Mouse (Mus musculus): ENCODE data around the gene Tspan9. TPM values are rescaled to one million over a fixed set of nuclear protein-coding genes. Genes with fewer than 3 reads are reported as not detected.
A peak's percentile ranks its signal among the peaks of the same experiment; 100 is the strongest.

Tspan9 gene
- polyA plus RNA-seq, 1 experiment: 87.8 TPM

- peaks cover 99% of the 10 kb centered on the region for H3K4me1 ChIP-seq
- H3K4me3 ChIP-seq (replicated peaks): no peak overlapping the region
- peaks cover 2% of the 10 kb centered on the region for H3K27me3 ChIP-seq (replicated peaks)
- H3K36me3 ChIP-seq (replicated peaks; ENCODE audit: low read length): peaks cover 99% of the 10 kb centered on the region
- TF ChIP-seq FLI1 (IDR thresholded peaks at IDR 0.05; ENCODE audit: low read length) (no peak), GATA1 (IDR thresholded peaks at IDR 0.05; ENCODE audit: borderline replicate concordance, low read length) (no peak)
- no peaks in the 10 kb centered on the region for H3K9me3 ChIP-seq
Measured at GRCm38 (mm10) chr6:128124222-128124971, 19.0 kb downstream of the Tspan9 start.

- Histone ChIP-seq H3K4me3 (replicated peaks) (no peak overlapping the region), H3K27me3 (replicated peaks) (peaks cover 2% of the 10 kb centered on the region), H3K9me3 (no peaks in the 10 kb centered on the region), H3K36me3 (replicated peaks; ENCODE audit: low read length) (peaks cover 96% of the 10 kb centered on the region), H3K4me1 (peaks cover 99% of the 10 kb centered on the region)
- TF ChIP-seq GATA1 (IDR thresholded peaks at IDR 0.05; ENCODE audit: borderline replicate concordance, low read length): no peak
- TF ChIP-seq FLI1 (IDR thresholded peaks at IDR 0.05; ENCODE audit: low read length): no peak
Measured at GRCm38 (mm10) chr6:128122127-128122526, 21.3 kb downstream of the Tspan9 start.

- TF ChIP-seq FLI1 (IDR thresholded peaks at IDR 0.05; ENCODE audit: low read length): no peak
- TF ChIP-seq GATA1 (IDR thresholded peaks at IDR 0.05; ENCODE audit: borderline replicate concordance, low read length): no peak
- Histone ChIP-seq H3K27me3 (replicated peaks) (peaks cover 6% of the 10 kb centered on the region), H3K9me3 (no peaks in the 10 kb centered on the region), H3K4me3 (replicated peaks) (no peak overlapping the region), H3K4me1 (peaks cover 99% of the 10 kb centered on the region), H3K36me3 (replicated peaks; ENCODE audit: low read length) (peaks cover 96% of the 10 kb centered on the region)
Measured at GRCm38 (mm10) chr6:128121691-128122090, 21.7 kb downstream of the Tspan9 start.

GRCm38 (mm10) chr6:128120806-128121205, 22.6 kb downstream of the Tspan9 start:
- no peak overlapping the region for H3K4me3 ChIP-seq (replicated peaks)
- H3K9me3 ChIP-seq: no peaks in the 10 kb centered on the region
- TF ChIP-seq FLI1 (IDR thresholded peaks at IDR 0.05; ENCODE audit: low read length) (no peak), GATA1 (IDR thresholded peaks at IDR 0.05; ENCODE audit: borderline replicate concordance, low read length) (no peak)
- peaks cover 99% of the 10 kb centered on the region for H3K4me1 ChIP-seq
- H3K36me3 ChIP-seq (replicated peaks; ENCODE audit: low read length): peaks cover 96% of the 10 kb centered on the region
- peaks cover 6% of the 10 kb centered on the region for H3K27me3 ChIP-seq (replicated peaks)

GRCm38 (mm10) chr6:128118670-128119230, 24.6 kb downstream of the Tspan9 start:
- Histone ChIP-seq H3K4me1 (peaks cover 99% of the 10 kb centered on the region), H3K9me3 (no peaks in the 10 kb centered on the region), H3K36me3 (replicated peaks; ENCODE audit: low read length) (peaks cover 96% of the 10 kb centered on the region), H3K4me3 (replicated peaks) (no peak overlapping the region), H3K27me3 (replicated peaks) (peaks cover 6% of the 10 kb centered on the region)
- TF ChIP-seq GATA1 (IDR thresholded peaks at IDR 0.05; ENCODE audit: borderline replicate concordance, low read length): no peak
- TF ChIP-seq FLI1 (IDR thresholded peaks at IDR 0.05; ENCODE audit: low read length): no peak

GRCm38 (mm10) chr6:128116836-128117542, 26.4 kb downstream of the Tspan9 start:
- Histone ChIP-seq H3K27me3 (replicated peaks) (peaks cover 8% of the 10 kb centered on the region), H3K36me3 (replicated peaks; ENCODE audit: low read length) (peaks cover 92% of the 10 kb centered on the region), H3K9me3 (no peaks in the 10 kb centered on the region), H3K4me1 (peaks cover 99% of the 10 kb centered on the region), H3K4me3 (replicated peaks) (peak overlapping the region; percentile 14)
- TF ChIP-seq GATA1 (IDR thresholded peaks at IDR 0.05; ENCODE audit: borderline replicate concordance, low read length) (no peak), FLI1 (IDR thresholded peaks at IDR 0.05; ENCODE audit: low read length) (no peak)

GRCm38 (mm10) chr6:128116344-128116743, 27.1 kb downstream of the Tspan9 start:
- no peaks in the 10 kb centered on the region for H3K9me3 ChIP-seq
- peaks cover 99% of the 10 kb centered on the region for H3K4me1 ChIP-seq
- H3K27me3 ChIP-seq (replicated peaks): peaks cover 8% of the 10 kb centered on the region
- peaks cover 92% of the 10 kb centered on the region for H3K36me3 ChIP-seq (replicated peaks; ENCODE audit: low read length)
- peak overlapping the region; percentile 20 for H3K4me3 ChIP-seq (replicated peaks)
- TF ChIP-seq FLI1 (IDR thresholded peaks at IDR 0.05; ENCODE audit: low read length) (no peak), GATA1 (IDR thresholded peaks at IDR 0.05; ENCODE audit: borderline replicate concordance, low read length) (no peak)

- H3K9me3 ChIP-seq: no peaks in the 10 kb centered on the region
- H3K4me3 ChIP-seq (replicated peaks): no peak overlapping the region
- peaks cover 8% of the 10 kb centered on the region for H3K27me3 ChIP-seq (replicated peaks)
- peaks cover 98% of the 10 kb centered on the region for H3K4me1 ChIP-seq
- no peak for TF ChIP-seq GATA1 (IDR thresholded peaks at IDR 0.05; ENCODE audit: borderline replicate concordance, low read length)
- TF ChIP-seq FLI1 (IDR thresholded peaks at IDR 0.05; ENCODE audit: low read length): no peak
- H3K36me3 ChIP-seq (replicated peaks; ENCODE audit: low read length): peaks cover 88% of the 10 kb centered on the region
Measured at GRCm38 (mm10) chr6:128115121-128115520, 28.3 kb downstream of the Tspan9 start.

GRCm38 (mm10) chr6:128112605-128113004, 30.8 kb downstream of the Tspan9 start:
- TF ChIP-seq FLI1 (IDR thresholded peaks at IDR 0.05; ENCODE audit: low read length) (no peak), GATA1 (IDR thresholded peaks at IDR 0.05; ENCODE audit: borderline replicate concordance, low read length) (no peak)
- no peaks in the 10 kb centered on the region for H3K9me3 ChIP-seq
- H3K27me3 ChIP-seq (replicated peaks): peaks cover 8% of the 10 kb centered on the region
- no peak overlapping the region for H3K4me3 ChIP-seq (replicated peaks)
- H3K36me3 ChIP-seq (replicated peaks; ENCODE audit: low read length): peaks cover 82% of the 10 kb centered on the region
- H3K4me1 ChIP-seq: peaks cover 99% of the 10 kb centered on the region

GRCm38 (mm10) chr6:128111784-128112183, 31.6 kb downstream of the Tspan9 start:
- TF ChIP-seq GATA1 (IDR thresholded peaks at IDR 0.05; ENCODE audit: borderline replicate concordance, low read length) (no peak), FLI1 (IDR thresholded peaks at IDR 0.05; ENCODE audit: low read length) (no peak)
- Histone ChIP-seq H3K4me1 (peaks cover 99% of the 10 kb centered on the region), H3K9me3 (no peaks in the 10 kb centered on the region), H3K27me3 (replicated peaks) (peaks cover 3% of the 10 kb centered on the region), H3K36me3 (replicated peaks; ENCODE audit: low read length) (peaks cover 80% of the 10 kb centered on the region), H3K4me3 (replicated peaks) (no peak overlapping the region)
